Mouse (Mus musculus) liver, embryonic 14.5 days (tissue): ENCODE data around the gene Pprc1.

Experiments used
- CTCF ChIP-seq: IDR thresholded peaks from 2 replicates; pipeline ENCODE4 v1.5.1; 2016; ENCODE audit warnings: antibody characterized with exemption, low read depth, control low read depth
- EP300 ChIP-seq: IDR thresholded peaks from 2 replicates; pipeline ENCODE4 v1.6.1; 2016; ENCODE audit warnings: antibody characterized with exemption, low read depth

- TF ChIP-seq CTCF (no peak), EP300 (no peak)
Observed at GRCm38 (mm10) chr19:46046621-46047025, 1.9 kb downstream of the Pprc1 start.
